Mouse (Mus musculus) cerebellum, adult 11-12 months (tissue): ENCODE measurements at regions not wholly inside any gene's neighbourhood (a gene's known extent, or its start where the extent isn't known, plus 50 kb on each side); places are given as distances from the start of the nearest gene placed in this dataset.

Experiments
- DNase-seq: peaks from one replicate; pipeline ENCODE4 v3.0.0; 2022

GRCm38 (mm10) chr4:84805431-84805830 is 78.7 kb upstream of the Cntln start:
- no peak for DNase-seq

- no peak for DNase-seq
These were observed 90.8 kb upstream of the Cntln start for GRCm38 (mm10) chr4:84793156-84793919.

- DNase-seq: peak; percentile 8
These were observed 97.5 kb upstream of the Cntln start for GRCm38 (mm10) chr4:84786583-84786982.

- no peak for DNase-seq
These were observed 93.1 kb upstream of the Bnc2 start for GRCm38 (mm10) chr4:84768161-84768560.

- no peak for DNase-seq
These were observed 91.8 kb upstream of the Bnc2 start for GRCm38 (mm10) chr4:84766708-84767425.

GRCm38 (mm10) chr4:84757172-84757571 is 82.1 kb upstream of the Bnc2 start:
- DNase-seq: no peak

- DNase-seq: no peak
These were observed 77.6 kb upstream of the Bnc2 start for GRCm38 (mm10) chr4:84752613-84753185.

GRCm38 (mm10) chr4:84741301-84741700 is 66.2 kb upstream of the Bnc2 start:
- no peak for DNase-seq

- DNase-seq: no peak
These were observed 65.7 kb upstream of the Bnc2 start for GRCm38 (mm10) chr4:84740816-84741215.
